Mouse (Mus musculus) thymus, postnatal 4 days (tissue): ENCODE results near the gene Dcps.
"Not testable (repeated sequence)": the region's sequence is repeated elsewhere in the genome, so short reads cannot be mapped to it uniquely, and the experiment has no call there.

Experiments
- DNase-seq: peaks from one replicate; pipeline ENCODE4 v3.0.0; 2021

Gene Dcps

DNA sequence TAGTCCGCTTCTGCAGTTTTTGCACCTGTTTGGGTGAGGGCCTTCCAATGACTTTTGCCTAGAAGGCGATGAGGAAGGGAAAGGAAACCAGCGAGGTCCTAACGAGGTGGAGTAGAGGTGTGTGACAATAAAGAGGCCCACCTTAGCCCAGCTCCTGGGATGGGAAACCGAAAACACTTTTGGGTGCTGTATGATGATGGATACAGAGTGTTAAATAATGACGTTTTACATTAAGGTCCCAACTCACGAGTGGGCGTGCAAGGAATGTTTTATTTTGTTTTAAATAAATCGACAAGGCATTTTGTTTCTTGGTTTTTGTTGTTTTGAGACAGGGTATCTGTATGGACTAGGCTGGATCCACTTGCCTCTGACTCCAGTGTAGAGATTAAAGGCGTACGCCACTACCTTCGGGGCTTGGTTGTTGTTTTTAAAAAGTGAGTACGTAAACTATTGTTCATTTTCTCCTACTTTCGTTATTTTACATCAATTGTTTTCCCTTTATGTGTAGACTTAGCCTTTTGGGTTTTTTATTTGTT lies 331 bp upstream of the Dcps start:
- no peak for DNase-seq

GRCm38 (mm10) chr9:35173331-35173730 lies 2.5 kb downstream of the Dcps start:
- no peak for DNase-seq

DNA sequence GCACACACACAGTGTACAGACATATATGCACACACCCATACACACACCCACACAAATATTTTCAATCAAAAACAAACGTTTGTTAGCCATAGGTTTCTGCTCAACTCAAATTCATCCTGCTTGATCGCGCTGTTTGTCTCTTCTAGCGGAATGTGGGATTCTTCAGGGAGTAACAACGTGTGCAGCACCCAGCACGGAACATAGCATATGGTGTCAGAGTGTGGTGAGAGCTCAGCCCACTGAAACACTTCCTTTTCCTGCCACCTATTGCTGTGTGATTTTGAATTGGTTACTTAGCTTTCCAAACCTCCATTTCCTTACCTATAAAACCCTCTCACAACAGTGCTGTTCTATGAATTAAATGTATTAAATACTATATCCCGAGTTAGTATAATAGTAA lies 5.8 kb downstream of the Dcps start:
- DNase-seq: no peak

- DNase-seq: no peak
Measured at GRCm38 (mm10) chr9:35166798-35167635, 8.8 kb downstream of the Dcps start.

- DNase-seq: no peak
Measured at GRCm38 (mm10) chr9:35166144-35166797, 9.6 kb downstream of the Dcps start.

GRCm38 (mm10) chr9:35164142-35164874 lies 11.6 kb downstream of the Dcps start:
- DNase-seq: no peak

DNA sequence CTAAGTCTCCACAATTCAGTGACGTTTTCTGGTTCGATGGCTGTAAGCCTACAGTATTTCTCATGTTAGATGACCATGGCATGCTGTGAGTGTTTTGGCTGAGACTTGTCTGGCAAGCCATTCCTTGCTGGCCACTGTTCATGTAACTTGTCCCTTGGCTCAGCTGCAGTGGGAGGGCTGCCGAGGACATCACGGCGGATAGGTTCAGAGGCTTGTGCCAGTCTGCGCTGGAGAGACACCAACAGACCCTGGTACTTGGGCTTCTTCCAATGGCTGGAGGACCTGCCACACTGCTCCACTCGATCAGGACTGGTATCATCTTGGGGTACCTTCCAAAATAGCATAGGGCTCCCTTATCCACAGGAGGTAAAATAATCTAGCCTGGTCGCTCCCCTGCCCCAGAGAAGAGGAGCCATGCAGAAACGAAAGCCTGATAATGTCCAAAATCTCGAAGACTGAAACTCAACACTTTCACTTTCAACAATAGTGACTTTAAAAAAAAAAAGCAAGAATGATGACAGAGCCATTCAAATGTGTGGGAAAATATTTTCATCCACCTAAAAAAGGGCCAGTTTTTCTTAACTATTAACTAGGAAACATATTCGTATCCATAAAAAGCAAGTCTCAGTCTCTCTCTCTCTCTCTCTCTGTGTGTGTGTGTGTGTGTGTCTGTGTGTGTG lies 12.7 kb downstream of the Dcps start:
- DNase-seq: no peak

DNA sequence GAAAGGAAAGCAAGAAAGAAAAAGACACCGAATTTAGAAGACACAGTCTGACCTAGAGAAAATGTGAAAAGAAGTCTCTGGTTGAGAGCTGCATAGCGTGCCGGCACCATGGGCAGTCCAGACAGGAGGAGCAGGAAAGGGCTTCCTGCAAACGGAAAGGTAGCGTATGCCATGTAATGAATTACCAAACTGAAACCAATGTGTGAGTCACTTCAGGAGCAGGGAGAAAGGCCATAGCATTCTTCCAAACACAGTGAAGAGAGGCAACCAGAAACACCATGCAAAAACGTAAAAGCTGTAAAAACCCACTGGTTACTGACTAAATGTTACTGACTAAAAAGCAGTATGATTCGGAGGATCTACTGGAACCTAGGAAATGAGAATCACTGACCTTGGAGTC lies 14.1 kb downstream of the Dcps start:
- no peak for DNase-seq

GRCm38 (mm10) chr9:35160662-35161061 lies 15.2 kb downstream of the Dcps start:
- DNase-seq: no peak

DNA sequence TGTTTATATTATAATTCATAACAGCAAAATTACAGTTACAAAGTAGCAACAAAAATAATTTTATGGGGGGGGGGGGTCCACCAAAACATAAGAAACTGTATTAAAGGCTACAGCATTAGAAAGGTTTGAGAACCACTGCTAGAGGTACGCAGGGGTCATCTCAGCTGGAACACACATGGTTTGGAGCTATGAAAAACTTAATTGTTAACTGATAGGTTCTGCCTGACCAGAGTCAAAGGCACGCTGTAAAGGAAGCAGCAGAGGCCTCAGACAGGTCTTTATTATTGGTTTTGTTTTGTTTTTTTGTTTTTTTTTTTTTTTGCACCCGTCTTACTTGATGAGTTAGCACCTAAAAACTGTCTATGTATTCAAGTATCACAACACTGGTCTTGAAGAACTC lies 17.4 kb downstream of the Dcps start:
- no peak for DNase-seq

GRCm38 (mm10) chr9:35156862-35157261 lies 19.0 kb downstream of the Dcps start:
- no peak for DNase-seq

- no peak for DNase-seq
Measured at GRCm38 (mm10) chr9:35156002-35156710, 19.7 kb downstream of the Dcps start.

GRCm38 (mm10) chr9:35152923-35153322 lies 22.9 kb downstream of the Dcps start:
- no peak for DNase-seq

DNA sequence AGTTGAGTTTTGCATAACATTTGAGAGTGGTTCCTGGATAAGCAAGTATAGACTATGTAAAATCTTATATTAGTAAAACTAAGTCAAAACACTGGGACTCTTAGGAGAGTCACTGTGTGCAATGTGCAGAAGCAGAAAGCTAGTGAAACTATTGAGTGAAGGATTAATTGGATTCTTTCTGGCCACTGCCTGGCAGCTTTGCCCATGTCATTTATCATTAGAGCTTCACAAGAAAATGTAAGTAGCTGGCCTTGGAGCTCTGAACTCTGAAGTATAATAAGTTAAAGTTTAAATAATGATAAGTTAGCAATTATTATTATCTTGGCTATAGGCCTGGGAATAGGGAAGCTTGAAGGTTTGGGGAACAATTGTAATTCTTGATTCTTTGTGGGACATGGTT lies 27.0 kb downstream of the Dcps start:
- not testable (repeated sequence) for DNase-seq

DNA sequence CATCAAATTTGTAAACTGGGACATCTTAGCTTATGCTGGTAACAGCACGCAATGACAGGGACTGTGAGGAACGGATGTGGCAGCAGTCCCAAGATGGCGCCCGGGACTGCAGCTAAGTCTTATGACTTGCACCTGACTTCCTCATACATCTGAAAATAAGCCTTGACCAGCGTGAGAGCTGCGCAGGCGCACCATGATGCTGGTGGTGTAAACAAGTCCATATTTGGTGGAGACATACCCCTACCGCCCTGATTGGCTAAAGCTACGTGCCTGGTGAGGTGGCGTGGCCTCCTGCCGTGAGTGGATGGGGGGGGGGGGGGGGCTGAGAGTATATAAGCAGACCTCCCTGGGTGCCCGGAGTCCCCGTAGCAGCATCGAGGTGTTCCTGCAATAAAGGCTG lies 28.6 kb downstream of the Dcps start:
- not testable (repeated sequence) for DNase-seq

GRCm38 (mm10) chr9:35145829-35146228 lies 30.0 kb downstream of the Dcps start:
- no peak for DNase-seq

DNA sequence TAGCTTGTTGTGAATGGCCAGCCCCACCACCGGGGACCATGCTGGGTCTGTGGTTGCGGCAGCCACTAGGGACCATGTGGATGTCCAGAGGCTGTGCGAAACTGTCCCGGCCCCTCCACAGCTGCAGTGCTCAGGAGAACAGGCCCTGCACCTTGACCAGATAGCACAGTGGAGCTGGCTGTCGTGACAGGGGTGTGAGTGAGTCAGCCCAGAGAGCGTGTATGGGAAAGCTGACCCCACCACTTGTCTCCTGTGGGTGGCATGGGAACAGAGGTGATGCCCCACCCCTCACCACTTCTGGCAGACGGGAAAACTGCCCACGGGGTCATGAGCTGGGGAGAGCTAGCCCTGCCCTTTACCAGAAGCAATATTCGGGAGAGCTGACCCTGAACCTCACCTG lies 30.7 kb downstream of the Dcps start:
- no peak for DNase-seq

GRCm38 (mm10) chr9:35142221-35142620 lies 33.6 kb downstream of the Dcps start:
- DNase-seq: no peak

- no peak for DNase-seq
Measured at GRCm38 (mm10) chr9:35139231-35139744, 36.6 kb downstream of the Dcps start.

- no peak for DNase-seq
Measured at GRCm38 (mm10) chr9:35138029-35138428, 37.8 kb downstream of the Dcps start.

GRCm38 (mm10) chr9:35135575-35135974 lies 40.3 kb downstream of the Dcps start:
- no peak for DNase-seq
